Mouse (Mus musculus) liver, postnatal 0 days (tissue): ENCODE data around the gene Rnf225.

Source experiments
- CTCF ChIP-seq: sonication (generic); IDR thresholded peaks from 2 replicates; pipeline ENCODE4 v1.5.1; 2016; ENCODE audit warnings: antibody characterized with exemption, low read depth
- EP300 ChIP-seq: IDR thresholded peaks from 2 replicates; pipeline ENCODE4 v1.6.1; 2016; ENCODE audit warnings: antibody characterized with exemption, low read depth, mild to moderate bottlenecking

DNA sequence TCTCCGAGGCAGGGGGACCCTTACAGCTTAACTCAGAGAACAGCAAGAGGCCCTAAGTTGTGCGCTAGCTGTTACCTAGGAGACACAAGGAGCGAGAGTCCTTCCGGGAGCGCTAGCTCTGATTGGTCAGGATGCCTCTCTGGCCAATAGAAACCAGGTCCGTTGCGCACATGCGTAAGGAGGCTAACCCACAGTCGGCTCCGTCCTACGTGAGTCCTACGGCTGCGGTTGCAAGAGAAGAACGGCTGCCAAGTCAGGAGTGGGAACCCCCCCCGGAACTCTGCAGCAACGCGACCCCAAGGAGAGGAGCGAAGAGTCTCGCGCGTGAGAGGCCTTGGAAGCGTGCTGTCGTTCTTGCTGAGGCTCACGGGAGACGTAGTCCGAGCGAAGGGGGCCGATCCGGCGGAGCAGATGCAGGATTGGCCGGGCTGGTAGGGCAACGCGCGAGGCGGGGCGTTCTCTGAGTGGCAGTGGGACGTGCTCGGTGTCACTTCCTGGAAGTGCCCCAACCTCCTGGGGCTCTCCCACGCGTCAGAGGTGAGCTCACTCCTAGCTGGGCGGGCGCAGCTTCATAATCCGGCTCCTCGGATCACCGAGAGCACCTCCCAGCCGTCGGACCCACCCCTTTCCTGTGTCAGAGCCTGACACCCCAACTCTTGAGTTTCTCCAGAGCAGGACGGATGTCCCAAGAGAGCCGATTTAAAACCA is 50.6 kb downstream of the Rnf225 start, which contains the start of gene Zfp446:
- TF ChIP-seq EP300 (peak; percentile 19; the same call in 1 of the 2 replicates), CTCF (no peak)
